Mouse (Mus musculus) limb, embryonic 12.5 days (tissue): ENCODE measurements at regions not wholly inside any gene's neighbourhood (a gene's known extent, or its start where the extent isn't known, plus 50 kb on each side); places are given as distances from the start of the nearest gene placed in this dataset.

Source experiments
- ATAC-seq: fragments of 200-750 bp; cut with Nextera tagmentation; 2 replicates; pipeline ENCODE4 v1.8.0; 2017; ENCODE audit warnings: low read depth, moderate TSS enrichment; ENCODE audit not compliant: insufficient number of reproducible peaks, insufficient read depth, low FRiP score, low TSS enrichment
- H3K27ac ChIP-seq: fragments of 300-500 bp; sonication (generic); 2 replicates; pipeline ENCODE4 v1.5.1; 2016; ENCODE audit warnings: mild to moderate bottlenecking, moderate library complexity
- H3K27me3 ChIP-seq: fragments of 300-500 bp; sonication (generic); 2 replicates; pipeline ENCODE4 v1.6.1; 2016; ENCODE audit warnings: mild to moderate bottlenecking, moderate library complexity
- H3K36me3 ChIP-seq: fragments of 300-500 bp; sonication (generic); 2 replicates; pipeline ENCODE4 v1.6.1; 2016; ENCODE audit warnings: mild to moderate bottlenecking, moderate library complexity
- H3K4me1 ChIP-seq: fragments of 300-500 bp; sonication (generic); replicated peaks from 2 replicates; pipeline ENCODE4 v1.6.1; 2016
- H3K4me2 ChIP-seq: fragments of 300-500 bp; sonication (generic); 2 replicates; pipeline ENCODE4 v1.6.1; 2016; ENCODE audit warnings: mild to moderate bottlenecking, moderate library complexity
- H3K4me3 ChIP-seq: fragments of 300-500 bp; sonication (generic); replicated peaks from 2 replicates; pipeline ENCODE4 v1.5.1; 2016; ENCODE audit warnings: mild to moderate bottlenecking
- H3K9ac ChIP-seq: fragments of 300-500 bp; sonication (generic); replicated peaks from 2 replicates; pipeline ENCODE4 v1.6.1; 2016; ENCODE audit warnings: mild to moderate bottlenecking, moderate library complexity
- H3K9me3 ChIP-seq: fragments of 300-500 bp; sonication (generic); 2 replicates; pipeline ENCODE4 v1.6.1; 2016; ENCODE audit warnings: mild to moderate bottlenecking, moderate library complexity
- WGBS: fragments of 180-500 bp; shearing (Covaris S2); methylation state at CpG from one replicate; pipeline ENCODE4 v1.1.7; 2016; 5-methylcytosine and 5-hydroxymethylcytosine counted together

GRCm38 (mm10) chr3:19848736-19849269 is 108.1 kb upstream of the Cp start:
- no peak overlapping the region for H3K9ac ChIP-seq
- WGBS, result 74% methylated on average over 1 of the region's 1 CpGs
- no peaks in the 10 kb centered on the region for H3K9me3 ChIP-seq
- H3K4me1 ChIP-seq, result no peaks in the 10 kb centered on the region
- H3K27ac ChIP-seq, result no peak overlapping the region
- H3K27me3 ChIP-seq, result no peaks in the 10 kb centered on the region
- H3K4me2 ChIP-seq, result no peak overlapping the region
- ATAC-seq, result no peak
- H3K36me3 ChIP-seq, result no peaks in the 10 kb centered on the region
- no peak overlapping the region for H3K4me3 ChIP-seq

GRCm38 (mm10) chr3:19882623-19883022 is 74.2 kb upstream of the Cp start:
- H3K27me3 ChIP-seq, result no peaks in the 10 kb centered on the region
- no peak overlapping the region for H3K4me3 ChIP-seq
- ATAC-seq, result no peak
- no peak overlapping the region for H3K4me2 ChIP-seq
- no peaks in the 10 kb centered on the region for H3K4me1 ChIP-seq
- H3K9me3 ChIP-seq, result no peaks in the 10 kb centered on the region
- H3K36me3 ChIP-seq, result no peaks in the 10 kb centered on the region
- H3K27ac ChIP-seq, result no peak overlapping the region
- no peak overlapping the region for H3K9ac ChIP-seq
- 73% methylated on average over 2 of the region's 2 CpGs for WGBS

- H3K4me2 ChIP-seq, result no peak overlapping the region
- no peaks in the 10 kb centered on the region for H3K9me3 ChIP-seq
- H3K27me3 ChIP-seq, result no peaks in the 10 kb centered on the region
- ATAC-seq, result no peak
- no peaks in the 10 kb centered on the region for H3K4me1 ChIP-seq
- no peak overlapping the region for H3K4me3 ChIP-seq
- no peaks in the 10 kb centered on the region for H3K36me3 ChIP-seq
- H3K27ac ChIP-seq, result no peak overlapping the region
- H3K9ac ChIP-seq, result no peak overlapping the region
Measured at GRCm38 (mm10) chr3:19888405-19888804, 68.4 kb upstream of the Cp start.

GRCm38 (mm10) chr3:19894258-19894629 is 62.6 kb upstream of the Cp start:
- H3K9me3 ChIP-seq, result peaks cover 5% of the 10 kb centered on the region; the same call in 1 of the 2 replicates
- ATAC-seq, result no peak
- H3K27ac ChIP-seq, result no peak overlapping the region
- H3K4me3 ChIP-seq, result peak overlapping the region; percentile 88
- no peaks in the 10 kb centered on the region for H3K27me3 ChIP-seq
- 6% methylated on average over 10 of the region's 10 CpGs for WGBS
- H3K36me3 ChIP-seq, result peaks cover 17% of the 10 kb centered on the region; the same call in 1 of the 2 replicates
- H3K4me1 ChIP-seq, result peaks cover 12% of the 10 kb centered on the region
- peak overlapping the region; percentile 66 for H3K9ac ChIP-seq
- H3K4me2 ChIP-seq, result peak overlapping the region; percentile 59

- Histone ChIP-seq H3K36me3 (peaks cover 21% of the 10 kb centered on the region; the same call in 1 of the 2 replicates), H3K27ac (peak overlapping the region; percentile 85), H3K4me1 (peaks cover 12% of the 10 kb centered on the region), H3K9ac (peak overlapping the region; percentile 88), H3K4me2 (peak overlapping the region; percentile 85), H3K27me3 (no peaks in the 10 kb centered on the region), H3K4me3 (peak overlapping the region; percentile 88), H3K9me3 (peaks cover 5% of the 10 kb centered on the region; the same call in 1 of the 2 replicates)
- under 1% methylated on average over 68 of the region's 68 CpGs for WGBS
- peak; percentile 100 for ATAC-seq
Measured at GRCm38 (mm10) chr3:19894630-19895578, 62.0 kb upstream of the Cp start.

- peaks cover 28% of the 10 kb centered on the region; the same call in 1 of the 2 replicates for H3K36me3 ChIP-seq
- 52% methylated on average over 5 of the region's 5 CpGs for WGBS
- 0 out of 2 replicates have a peak overlapping the region, but pooled peaks have one; percentile 85 for H3K27ac ChIP-seq
- ATAC-seq, result no peak
- peak overlapping the region; percentile 88 for H3K9ac ChIP-seq
- H3K4me1 ChIP-seq, result peaks cover 12% of the 10 kb centered on the region
- H3K27me3 ChIP-seq, result no peaks in the 10 kb centered on the region
- peaks cover 5% of the 10 kb centered on the region; the same call in 1 of the 2 replicates for H3K9me3 ChIP-seq
- peak overlapping the region; percentile 88 for H3K4me3 ChIP-seq
- H3K4me2 ChIP-seq, result peak overlapping the region; percentile 85
Measured at GRCm38 (mm10) chr3:19895755-19896154, 61.1 kb upstream of the Cp start.

GRCm38 (mm10) chr3:19897140-19897539 is 59.7 kb upstream of the Cp start:
- Histone ChIP-seq H3K36me3 (peaks cover 28% of the 10 kb centered on the region; the same call in 1 of the 2 replicates), H3K4me3 (no peak overlapping the region), H3K9ac (no peak overlapping the region), H3K4me1 (peaks cover 12% of the 10 kb centered on the region), H3K27ac (no peak overlapping the region), H3K9me3 (peaks cover 5% of the 10 kb centered on the region; the same call in 1 of the 2 replicates), H3K4me2 (0 out of 2 replicates have a peak overlapping the region, but pooled peaks have one; percentile 85), H3K27me3 (no peaks in the 10 kb centered on the region)
- WGBS, result 90% methylated on average over 3 of the region's 3 CpGs
- no peak for ATAC-seq

- Histone ChIP-seq H3K36me3 (peaks cover 27% of the 10 kb centered on the region; the same call in 1 of the 2 replicates), H3K4me2 (no peak overlapping the region), H3K27ac (no peak overlapping the region), H3K9ac (no peak overlapping the region), H3K4me3 (no peak overlapping the region), H3K9me3 (peaks cover 5% of the 10 kb centered on the region; the same call in 1 of the 2 replicates), H3K27me3 (no peaks in the 10 kb centered on the region), H3K4me1 (no peaks in the 10 kb centered on the region)
- WGBS, result 81% methylated on average over 3 of the region's 3 CpGs
- ATAC-seq, result no peak
Measured at GRCm38 (mm10) chr3:19902226-19902625, 54.6 kb upstream of the Cp start.

GRCm38 (mm10) chr3:19904446-19905275 is 52.2 kb upstream of the Cp start:
- peaks cover 8% of the 10 kb centered on the region; the same call in 1 of the 2 replicates for H3K36me3 ChIP-seq
- H3K27me3 ChIP-seq, result no peaks in the 10 kb centered on the region
- no peak overlapping the region for H3K9ac ChIP-seq
- no peak overlapping the region for H3K27ac ChIP-seq
- 27% methylated on average over 5 of the region's 5 CpGs for WGBS
- no peak overlapping the region for H3K4me2 ChIP-seq
- no peaks in the 10 kb centered on the region for H3K4me1 ChIP-seq
- peak; percentile 74; the same call in 1 of the 2 replicates for ATAC-seq
- no peaks in the 10 kb centered on the region for H3K9me3 ChIP-seq
- no peak overlapping the region for H3K4me3 ChIP-seq
